Mouse (Mus musculus) thymus, adult 2 months (tissue): ENCODE results near the gene Crocc2. TPM values are rescaled to one million over a fixed set of nuclear protein-coding genes. Genes with fewer than 3 reads are reported as not detected.
"Not testable (repeated sequence)": the region's sequence is repeated elsewhere in the genome, so short reads cannot be mapped to it uniquely, and the experiment has no call there.

Experiments
- DNase-seq: peaks from one replicate; pipeline ENCODE4 v3.0.0; 2021
- H3K27ac ChIP-seq: fragments of 200-500 bp; 2 replicates; pipeline ENCODE4 v1.5.1; 2012; ENCODE audit warnings: low read length, control low read depth; ENCODE audit not compliant: control insufficient read depth, insufficient read depth
- H3K27me3 ChIP-seq: fragments of 200-500 bp; 2 replicates; pipeline ENCODE4 v1.6.1; 2012; ENCODE audit warnings: mild to moderate bottlenecking, low read length, moderate library complexity, mixed read lengths; ENCODE audit not compliant: control insufficient read depth, insufficient read depth
- H3K36me3 ChIP-seq: fragments of 200-500 bp; 2 replicates; pipeline ENCODE4 v1.6.1; 2012; ENCODE audit warnings: mild to moderate bottlenecking, low read length, moderate library complexity; ENCODE audit not compliant: control insufficient read depth, insufficient read depth
- H3K4me1 ChIP-seq: fragments of 200-500 bp; replicated peaks from 2 replicates; pipeline ENCODE4 v1.6.1; 2012; ENCODE audit warnings: low read length; ENCODE audit not compliant: control insufficient read depth, insufficient read depth
- H3K4me3 ChIP-seq: fragments of 200-500 bp; 2 replicates; pipeline ENCODE4 v1.5.1; 2012; ENCODE audit warnings: mild to moderate bottlenecking, low read length, control low read depth, moderate library complexity; ENCODE audit not compliant: control insufficient read depth, insufficient read depth
- CTCF ChIP-seq: fragments of 200-500 bp; IDR thresholded peaks from 2 replicates; pipeline ENCODE4 v1.5.1; 2012; ENCODE audit warnings: mild to moderate bottlenecking, control low read depth, low read length, moderate library complexity, borderline replicate concordance; ENCODE audit not compliant: control insufficient read depth, poor library complexity, insufficient read depth; ENCODE audit errors: extremely low read depth
- POLR2A ChIP-seq: fragments of 200-500 bp; IDR thresholded peaks from 2 replicates; pipeline ENCODE4 v1.6.1; 2012; ENCODE audit warnings: mild to moderate bottlenecking, low read length, control low read depth, moderate library complexity; ENCODE audit not compliant: control insufficient read depth, poor library complexity, insufficient read depth; ENCODE audit errors: extremely low read depth
- WGBS: fragments of 180-500 bp; shearing (Covaris S2); methylation state at CpG from one replicate; pipeline ENCODE4 v1.1.7; 2018; 5-methylcytosine and 5-hydroxymethylcytosine counted together
- polyA plus RNA-seq: library from polyadenylated mRNA; depleted of rRNA; stranded (reverse); fragments of >200 nt; gene quantifications from 2 replicates; pipeline ENCODE4 v1.2.3, GENCODE M21; 2012

Gene Crocc2
- polyA plus RNA-seq, 1 experiment: 0.34 TPM

- TF ChIP-seq POLR2A (no peak), CTCF (no peak)
- H3K27me3 ChIP-seq: no peaks in the 10 kb centered on the region
- H3K4me3 ChIP-seq: no peak overlapping the region
- no peak for DNase-seq
- no peaks in the 10 kb centered on the region for H3K36me3 ChIP-seq
- H3K27ac ChIP-seq: no peak overlapping the region
- 32% methylated on average over 11 of the region's 17 CpGs for WGBS
- no peaks in the 10 kb centered on the region for H3K4me1 ChIP-seq
These were observed 22.3 kb downstream of the Crocc2 start for GRCm38 (mm10) chr1:93190726-93191305.

GRCm38 (mm10) chr1:93194961-93195360 is 26.4 kb downstream of the Crocc2 start:
- Histone ChIP-seq H3K27me3 (no peaks in the 10 kb centered on the region), H3K4me3 (no peak overlapping the region), H3K4me1 (no peaks in the 10 kb centered on the region), H3K27ac (no peak overlapping the region), H3K36me3 (no peaks in the 10 kb centered on the region)
- DNase-seq: no peak
- TF ChIP-seq CTCF: no peak
- no peak for TF ChIP-seq POLR2A
- WGBS: 94% methylated on average over 3 of the region's 3 CpGs

GRCm38 (mm10) chr1:93197454-93197853 is 28.9 kb downstream of the Crocc2 start:
- H3K27ac ChIP-seq, H3K36me3 ChIP-seq, H3K4me1 ChIP-seq, DNase-seq, H3K27me3 ChIP-seq, H3K4me3 ChIP-seq: not testable (repeated sequence)
- WGBS: 45% methylated on average over 2 of the region's 2 CpGs

GRCm38 (mm10) chr1:93197916-93198315 is 29.4 kb downstream of the Crocc2 start:
- no peaks in the 10 kb centered on the region for H3K27me3 ChIP-seq
- no peak overlapping the region for H3K4me3 ChIP-seq
- H3K4me1 ChIP-seq: no peaks in the 10 kb centered on the region
- no peak overlapping the region for H3K27ac ChIP-seq
- WGBS: 90% methylated on average over 3 of the region's 3 CpGs
- no peak for TF ChIP-seq POLR2A
- no peak for TF ChIP-seq CTCF
- no peaks in the 10 kb centered on the region for H3K36me3 ChIP-seq
- no peak for DNase-seq

GRCm38 (mm10) chr1:93206277-93206970 is 37.9 kb downstream of the Crocc2 start:
- H3K4me3 ChIP-seq: no peak overlapping the region
- TF ChIP-seq CTCF (no peak), POLR2A (no peak)
- H3K27ac ChIP-seq: no peak overlapping the region
- no peaks in the 10 kb centered on the region for H3K4me1 ChIP-seq
- DNase-seq: no peak
- WGBS: 89% methylated on average over 12 of the region's 12 CpGs
- H3K36me3 ChIP-seq: no peaks in the 10 kb centered on the region
- no peaks in the 10 kb centered on the region for H3K27me3 ChIP-seq

GRCm38 (mm10) chr1:93207536-93208064 is 39.1 kb downstream of the Crocc2 start:
- H3K4me3 ChIP-seq: no peak overlapping the region
- 71% methylated on average over 4 of the region's 4 CpGs for WGBS

More at GRCm38 (mm10) chr1:93207536-93208064, 39.1 kb downstream of the Crocc2 start:
- no peak for DNase-seq
- TF ChIP-seq POLR2A: no peak
- TF ChIP-seq CTCF: no peak
- Histone ChIP-seq H3K27me3 (no peaks in the 10 kb centered on the region), H3K36me3 (no peaks in the 10 kb centered on the region), H3K4me1 (no peaks in the 10 kb centered on the region), H3K27ac (no peak overlapping the region)
